Mouse (Mus musculus) hindbrain, postnatal 0 days (tissue): ENCODE results near the gene Megf11. TPM values are rescaled to one million over a fixed set of nuclear protein-coding genes. Genes with fewer than 3 reads are reported as not detected.

Source experiments
- ATAC-seq: fragments of 200-750 bp; cut with Nextera tagmentation; 2 replicates; pipeline ENCODE4 v1.8.0; 2017; ENCODE audit warnings: mild to moderate bottlenecking, moderate TSS enrichment, moderate library complexity
- DNase-seq: peaks from one replicate; pipeline ENCODE4 v3.0.0-alpha.2; 2015; ENCODE audit warnings: low spot score
- H3K27ac ChIP-seq: fragments of 300-500 bp; sonication (generic); 2 replicates; pipeline ENCODE4 v1.5.1; 2014; ENCODE audit warnings: mild to moderate bottlenecking
- H3K27me3 ChIP-seq: fragments of 300-500 bp; sonication (generic); 2 replicates; pipeline ENCODE4 v1.6.1; 2014; ENCODE audit warnings: low read length, mixed read lengths; ENCODE audit not compliant: insufficient read depth
- H3K36me3 ChIP-seq: fragments of 300-500 bp; sonication (generic); 2 replicates; pipeline ENCODE4 v1.6.1; 2014; ENCODE audit warnings: low read length, mixed read lengths; ENCODE audit not compliant: insufficient read depth
- H3K4me1 ChIP-seq: fragments of 300-500 bp; sonication (generic); 2 replicates; pipeline ENCODE4 v1.6.1; 2014; ENCODE audit warnings: antibody characterized with exemption, low read length, mixed read lengths; ENCODE audit not compliant: insufficient read depth
- H3K4me2 ChIP-seq: fragments of 300-500 bp; sonication (generic); 2 replicates; pipeline ENCODE4 v1.6.1; 2014; ENCODE audit warnings: low read depth, mild to moderate bottlenecking, low read length, moderate library complexity, mixed read lengths
- H3K4me3 ChIP-seq: fragments of 300-500 bp; sonication (generic); 2 replicates; pipeline ENCODE4 v1.5.1; 2014; ENCODE audit warnings: low read length
- H3K9ac ChIP-seq: fragments of 300-500 bp; sonication (generic); replicated peaks from 2 replicates; pipeline ENCODE4 v1.6.1; 2014; ENCODE audit warnings: mild to moderate bottlenecking, low read length, moderate library complexity, mixed read lengths
- H3K9me3 ChIP-seq: fragments of 300-500 bp; sonication (generic); 2 replicates; pipeline ENCODE4 v1.6.1; 2016; ENCODE audit warnings: low read length, mixed read lengths
- CTCF ChIP-seq: IDR thresholded peaks from 2 replicates; pipeline ENCODE4 v1.5.1; 2016; ENCODE audit warnings: antibody characterized with exemption, control low read depth, low read depth
- WGBS: fragments of 180-500 bp; shearing (Covaris S2); extraction: QIAGEN DNeasy Blood & Tissue Kit; methylation state at CpG from one replicate; pipeline ENCODE4 v1.1.7; 2014; 5-methylcytosine and 5-hydroxymethylcytosine counted together
- polyA plus RNA-seq: library from polyadenylated mRNA; unstranded; fragments of >200 nt; fragmentation: Nextera tagmentation; extraction: Ambion mirVana; gene quantifications from 2 replicates; pipeline ENCODE4 v1.2.1, GENCODE M21; 2015
- total RNA-seq: library from RNA; depleted of rRNA; stranded (reverse); fragments of >200 nt; gene quantifications from 2 replicates; pipeline ENCODE4 v1.2.3, GENCODE M21; 2014

Gene Megf11
- total and polyA plus RNA-seq, 2 experiments from 2014 or later, result 16.1 to 38.2 TPM

DNA sequence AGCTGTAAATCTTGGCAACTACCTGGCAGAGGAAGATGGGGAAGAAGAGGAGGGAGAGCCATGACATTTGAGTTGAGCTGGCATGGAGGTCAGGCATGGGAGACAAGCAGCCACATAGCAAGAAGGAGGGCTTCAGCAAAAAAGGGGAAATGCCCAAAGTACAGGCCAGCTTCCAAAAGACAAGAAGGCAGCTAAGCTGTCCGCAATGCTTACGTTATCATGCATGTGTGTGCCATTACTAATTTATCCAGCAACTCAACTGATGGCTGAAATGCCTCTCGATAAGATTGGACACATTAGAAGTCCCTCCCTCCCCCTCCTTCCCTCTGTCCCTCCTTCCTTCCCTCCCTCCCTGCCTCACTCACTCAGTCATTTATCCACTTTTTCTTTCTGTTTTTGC lies 260.0 kb downstream of the Megf11 start:
- Histone ChIP-seq H3K4me1 (no peaks in the 10 kb centered on the region), H3K9me3 (no peaks in the 10 kb centered on the region), H3K4me3 (no peak overlapping the region), H3K36me3 (no peaks in the 10 kb centered on the region), H3K27me3 (0 out of 2 replicates have a peak, but pooled peaks cover 5% of the 10 kb centered on the region), H3K27ac (no peak overlapping the region), H3K9ac (no peak overlapping the region), H3K4me2 (no peak overlapping the region)
- ATAC-seq (no peak), DNase-seq (no peak)
- WGBS, result 82% methylated on average over 3 of the region's 3 CpGs
- TF ChIP-seq CTCF, result no peak

- H3K4me1 ChIP-seq, result no peaks in the 10 kb centered on the region
- TF ChIP-seq CTCF, result no peak
- H3K4me3 ChIP-seq, result no peak overlapping the region
- no peak for ATAC-seq
- H3K9ac ChIP-seq, result no peak overlapping the region
- H3K27ac ChIP-seq, result no peak overlapping the region
- H3K36me3 ChIP-seq, result no peaks in the 10 kb centered on the region
- 60% methylated on average over 9 of the region's 9 CpGs for WGBS
- H3K27me3 ChIP-seq, result no peaks in the 10 kb centered on the region
- no peak overlapping the region for H3K4me2 ChIP-seq
- no peaks in the 10 kb centered on the region for H3K9me3 ChIP-seq
- DNase-seq, result no peak
Measured at GRCm38 (mm10) chr9:64649393-64649792, 264.0 kb downstream of the Megf11 start.

DNA sequence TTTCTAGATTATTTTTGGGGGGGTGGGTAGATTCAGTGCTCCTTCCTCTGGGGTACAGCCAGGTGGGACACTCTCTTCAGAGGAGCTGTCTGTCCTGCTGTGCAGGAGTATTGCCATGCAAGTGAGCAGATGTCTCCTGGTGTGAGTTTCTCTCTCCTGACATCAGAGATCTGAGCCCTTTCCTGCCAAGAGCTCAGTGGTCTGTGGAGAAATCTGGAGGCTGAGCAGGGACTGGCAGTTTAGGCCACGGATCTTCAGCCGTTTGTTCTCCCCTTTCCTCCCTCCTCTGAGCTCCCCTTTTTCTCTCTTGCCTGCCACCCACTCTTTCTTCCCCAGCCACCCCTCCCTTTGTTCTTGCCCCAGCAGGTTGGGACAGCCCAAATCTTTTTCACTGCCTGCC lies 264.5 kb downstream of the Megf11 start:
- Histone ChIP-seq H3K27ac (no peak overlapping the region), H3K9me3 (no peaks in the 10 kb centered on the region), H3K4me2 (no peak overlapping the region), H3K4me3 (no peak overlapping the region), H3K27me3 (no peaks in the 10 kb centered on the region), H3K36me3 (no peaks in the 10 kb centered on the region), H3K4me1 (no peaks in the 10 kb centered on the region), H3K9ac (no peak overlapping the region)
- TF ChIP-seq CTCF, result no peak
- ATAC-seq (0 out of 2 replicates have a peak, but pooled peaks have one; percentile 4), DNase-seq (no peak)
- WGBS, result 16% methylated on average over 2 of the region's 2 CpGs

DNA sequence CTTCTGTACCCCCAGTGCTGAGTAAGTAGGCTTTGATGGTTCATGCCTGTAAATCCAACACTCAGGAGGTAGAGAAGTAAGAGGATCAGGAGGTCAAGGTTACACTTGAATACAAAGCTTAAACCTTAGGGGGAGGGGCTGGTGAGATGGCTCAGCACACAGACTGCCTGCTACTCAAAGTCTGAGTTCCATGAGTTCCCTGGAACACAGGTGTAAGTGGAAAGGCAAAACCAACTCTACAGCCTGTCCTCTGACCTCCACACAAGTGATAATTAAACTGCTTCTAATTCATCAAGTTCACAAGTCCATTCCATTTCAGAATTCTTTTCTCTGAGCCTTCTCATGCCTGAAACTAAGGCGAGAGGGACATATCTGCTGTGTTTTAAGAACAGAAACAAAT lies 265.8 kb downstream of the Megf11 start:
- Histone ChIP-seq H3K9ac (no peak overlapping the region), H3K4me2 (no peak overlapping the region), H3K4me1 (no peaks in the 10 kb centered on the region), H3K27ac (no peak overlapping the region), H3K27me3 (no peaks in the 10 kb centered on the region), H3K4me3 (no peak overlapping the region), H3K36me3 (no peaks in the 10 kb centered on the region), H3K9me3 (no peaks in the 10 kb centered on the region)
- no peak for DNase-seq
- ATAC-seq, result no peak
- no peak for TF ChIP-seq CTCF
- 92% methylated on average over 1 of the region's 1 CpGs for WGBS

- WGBS, result 70% methylated on average over 4 of the region's 4 CpGs
- no peak overlapping the region for H3K4me3 ChIP-seq
- H3K27me3 ChIP-seq, result no peaks in the 10 kb centered on the region
- no peak for TF ChIP-seq CTCF
- H3K4me2 ChIP-seq, result no peak overlapping the region
- no peak overlapping the region for H3K9ac ChIP-seq
- ATAC-seq, result no peak
- no peak for DNase-seq
- H3K36me3 ChIP-seq, result no peaks in the 10 kb centered on the region
- no peaks in the 10 kb centered on the region for H3K4me1 ChIP-seq
- no peak overlapping the region for H3K27ac ChIP-seq
- no peaks in the 10 kb centered on the region for H3K9me3 ChIP-seq
Measured at GRCm38 (mm10) chr9:64651689-64652088, 266.3 kb downstream of the Megf11 start.

- no peak overlapping the region for H3K27ac ChIP-seq
- WGBS, result 64% methylated on average over 2 of the region's 2 CpGs
- no peak for TF ChIP-seq CTCF
- H3K27me3 ChIP-seq, result no peaks in the 10 kb centered on the region
- no peak overlapping the region for H3K4me3 ChIP-seq
- no peak for ATAC-seq
- H3K9ac ChIP-seq, result no peak overlapping the region
- no peaks in the 10 kb centered on the region for H3K4me1 ChIP-seq
- H3K36me3 ChIP-seq, result no peaks in the 10 kb centered on the region
- no peaks in the 10 kb centered on the region for H3K9me3 ChIP-seq
- no peak overlapping the region for H3K4me2 ChIP-seq
- DNase-seq, result no peak
Measured at GRCm38 (mm10) chr9:64652138-64652537, 266.7 kb downstream of the Megf11 start.

- Histone ChIP-seq H3K4me1 (no peaks in the 10 kb centered on the region), H3K27me3 (no peaks in the 10 kb centered on the region), H3K27ac (no peak overlapping the region), H3K9me3 (no peaks in the 10 kb centered on the region), H3K4me3 (no peak overlapping the region), H3K4me2 (no peak overlapping the region), H3K36me3 (no peaks in the 10 kb centered on the region), H3K9ac (no peak overlapping the region)
- ATAC-seq (no peak), DNase-seq (no peak)
- WGBS, result 72% methylated on average over 10 of the region's 10 CpGs
- no peak for TF ChIP-seq CTCF
Measured at GRCm38 (mm10) chr9:64652841-64653361, 267.5 kb downstream of the Megf11 start.
